Mouse (Mus musculus): Measurements from ENCODE around the gene Gpr18. TPM values are rescaled to one million over a fixed set of nuclear protein-coding genes. Genes with fewer than 3 reads are reported as not detected.

Gene Gpr18
- polyA plus RNA-seq, 1 experiment from 2014 or later = 0.29 TPM

GRCm38 (mm10) chr14:121933906-121934596, 18.5 kb upstream of the Gpr18 start:
- no peak overlapping the region for H3K4me2 ChIP-seq
- H3K4me1 ChIP-seq (replicated peaks) = peaks cover 32% of the 10 kb centered on the region
- peak; percentile 23; the same call in 1 of the 2 replicates for ATAC-seq (ENCODE audit: insufficient number of reproducible peaks, low FRiP score)
- H3K27me3 ChIP-seq (replicated peaks) = no peaks in the 10 kb centered on the region
- no peak overlapping the region for H3K9ac ChIP-seq
- WGBS = 80% methylated on average over 7 of the region's 7 CpGs
- no peak overlapping the region for H3K27ac ChIP-seq (ENCODE audit: poor library complexity, severe bottlenecking)
- 0 out of 2 replicates have a peak, but pooled peaks cover 5% of the 10 kb centered on the region for H3K9me3 ChIP-seq (replicated peaks)
- peaks cover 16% of the 10 kb centered on the region for H3K36me3 ChIP-seq
- no peak overlapping the region for H3K4me3 ChIP-seq

GRCm38 (mm10) chr14:121932180-121932579, 16.6 kb upstream of the Gpr18 start:
- H3K9me3 ChIP-seq (replicated peaks) = 0 out of 2 replicates have a peak, but pooled peaks cover 5% of the 10 kb centered on the region
- H3K4me1 ChIP-seq (replicated peaks) = peaks cover 28% of the 10 kb centered on the region
- ATAC-seq (ENCODE audit: insufficient number of reproducible peaks, low FRiP score) = no peak
- no peaks in the 10 kb centered on the region for H3K27me3 ChIP-seq (replicated peaks)
- H3K4me3 ChIP-seq = no peak overlapping the region
- 74% methylated on average over 4 of the region's 4 CpGs for WGBS
- no peak overlapping the region for H3K4me2 ChIP-seq
- no peak overlapping the region for H3K27ac ChIP-seq (ENCODE audit: poor library complexity, severe bottlenecking)
- H3K9ac ChIP-seq = no peak overlapping the region
- peaks cover 16% of the 10 kb centered on the region for H3K36me3 ChIP-seq

- Histone ChIP-seq H3K4me2 (no peak overlapping the region), H3K36me3 (peaks cover 16% of the 10 kb centered on the region), H3K9ac (no peak overlapping the region), H3K27me3 (replicated peaks) (no peaks in the 10 kb centered on the region), H3K4me1 (replicated peaks) (peaks cover 28% of the 10 kb centered on the region), H3K9me3 (replicated peaks) (0 out of 2 replicates have a peak, but pooled peaks cover 5% of the 10 kb centered on the region), H3K4me3 (no peak overlapping the region), H3K27ac (ENCODE audit: poor library complexity, severe bottlenecking) (no peak overlapping the region)
- no peak for ATAC-seq (ENCODE audit: insufficient number of reproducible peaks, low FRiP score)
- 95% methylated on average over 3 of the region's 3 CpGs for WGBS
These were observed 16.0 kb upstream of the Gpr18 start for GRCm38 (mm10) chr14:121931594-121931993.

GRCm38 (mm10) chr14:121930731-121931383, 15.3 kb upstream of the Gpr18 start:
- no peak for ATAC-seq (ENCODE audit: insufficient number of reproducible peaks, low FRiP score)
- no peaks in the 10 kb centered on the region for H3K27me3 ChIP-seq (replicated peaks)
- H3K9me3 ChIP-seq (replicated peaks) = 0 out of 2 replicates have a peak, but pooled peaks cover 5% of the 10 kb centered on the region
- H3K4me3 ChIP-seq = no peak overlapping the region
- H3K27ac ChIP-seq (ENCODE audit: poor library complexity, severe bottlenecking) = no peak overlapping the region
- peaks cover 28% of the 10 kb centered on the region for H3K4me1 ChIP-seq (replicated peaks)
- WGBS = 59% methylated on average over 7 of the region's 7 CpGs
- H3K9ac ChIP-seq = no peak overlapping the region
- no peak overlapping the region for H3K4me2 ChIP-seq
- peaks cover 16% of the 10 kb centered on the region for H3K36me3 ChIP-seq

GRCm38 (mm10) chr14:121929243-121929951, 13.8 kb upstream of the Gpr18 start:
- WGBS = 46% methylated on average over 12 of the region's 12 CpGs
- H3K4me1 ChIP-seq (replicated peaks) = peaks cover 28% of the 10 kb centered on the region
- no peak; the same call in 1 of the 2 replicates for ATAC-seq (ENCODE audit: insufficient number of reproducible peaks, low FRiP score)
- H3K4me3 ChIP-seq = no peak overlapping the region
- 0 out of 2 replicates have a peak overlapping the region, but pooled peaks have one; percentile 51 for H3K27ac ChIP-seq (ENCODE audit: poor library complexity, severe bottlenecking)
- no peaks in the 10 kb centered on the region for H3K27me3 ChIP-seq (replicated peaks)
- no peak overlapping the region for H3K9ac ChIP-seq
- no peak overlapping the region for H3K4me2 ChIP-seq
- H3K36me3 ChIP-seq = peaks cover 8% of the 10 kb centered on the region
- no peaks in the 10 kb centered on the region for H3K9me3 ChIP-seq (replicated peaks)

- Histone ChIP-seq H3K4me1 (replicated peaks) (peaks cover 31% of the 10 kb centered on the region), H3K27me3 (replicated peaks) (no peaks in the 10 kb centered on the region), H3K36me3 (no peaks in the 10 kb centered on the region; the same call in 1 of the 2 replicates), H3K27ac (ENCODE audit: poor library complexity, severe bottlenecking) (peak overlapping the region; percentile 51; the same call in 1 of the 2 replicates), H3K9ac (no peak overlapping the region), H3K4me3 (no peak overlapping the region), H3K4me2 (no peak overlapping the region), H3K9me3 (replicated peaks) (no peaks in the 10 kb centered on the region)
- WGBS = 49% methylated on average over 8 of the region's 8 CpGs
- ATAC-seq (ENCODE audit: insufficient number of reproducible peaks, low FRiP score) = no peak
These were observed 13.0 kb upstream of the Gpr18 start for GRCm38 (mm10) chr14:121928375-121929137.

- H3K9me3 ChIP-seq (replicated peaks) = no peaks in the 10 kb centered on the region
- no peak overlapping the region for H3K9ac ChIP-seq
- H3K27me3 ChIP-seq (replicated peaks) = no peaks in the 10 kb centered on the region
- H3K27ac ChIP-seq (ENCODE audit: poor library complexity, severe bottlenecking) = no peak overlapping the region
- H3K4me1 ChIP-seq (replicated peaks) = peaks cover 36% of the 10 kb centered on the region
- no peak overlapping the region for H3K4me3 ChIP-seq
- H3K4me2 ChIP-seq = no peak overlapping the region
- no peak for ATAC-seq (ENCODE audit: insufficient number of reproducible peaks, low FRiP score)
- no peaks in the 10 kb centered on the region for H3K36me3 ChIP-seq
- WGBS = 86% methylated on average over 8 of the region's 8 CpGs
These were observed 11.9 kb upstream of the Gpr18 start for GRCm38 (mm10) chr14:121927451-121927850.

- Histone ChIP-seq H3K4me1 (replicated peaks) (peaks cover 34% of the 10 kb centered on the region), H3K4me2 (no peak overlapping the region), H3K36me3 (no peaks in the 10 kb centered on the region), H3K9ac (no peak overlapping the region), H3K9me3 (replicated peaks) (no peaks in the 10 kb centered on the region), H3K4me3 (no peak overlapping the region), H3K27me3 (replicated peaks) (no peaks in the 10 kb centered on the region), H3K27ac (ENCODE audit: poor library complexity, severe bottlenecking) (no peak overlapping the region)
- WGBS = 80% methylated on average over 6 of the region's 6 CpGs
- ATAC-seq (ENCODE audit: insufficient number of reproducible peaks, low FRiP score) = no peak
These were observed 11.3 kb upstream of the Gpr18 start for GRCm38 (mm10) chr14:121926901-121927300.

- Histone ChIP-seq H3K27me3 (replicated peaks) (no peaks in the 10 kb centered on the region), H3K4me2 (no peak overlapping the region), H3K36me3 (no peaks in the 10 kb centered on the region), H3K27ac (ENCODE audit: poor library complexity, severe bottlenecking) (no peak overlapping the region), H3K9ac (no peak overlapping the region), H3K4me1 (replicated peaks) (peaks cover 40% of the 10 kb centered on the region), H3K9me3 (replicated peaks) (no peaks in the 10 kb centered on the region), H3K4me3 (no peak overlapping the region)
- 71% methylated on average over 6 of the region's 6 CpGs for WGBS
- no peak for ATAC-seq (ENCODE audit: insufficient number of reproducible peaks, low FRiP score)
These were observed 9.3 kb upstream of the Gpr18 start for GRCm38 (mm10) chr14:121924876-121925275.

GRCm38 (mm10) chr14:121922731-121923130, 7.2 kb upstream of the Gpr18 start:
- Histone ChIP-seq H3K4me3 (no peak overlapping the region), H3K27ac (ENCODE audit: poor library complexity, severe bottlenecking) (no peak overlapping the region), H3K27me3 (replicated peaks) (no peaks in the 10 kb centered on the region), H3K36me3 (peaks cover 5% of the 10 kb centered on the region; the same call in 1 of the 2 replicates), H3K9ac (no peak overlapping the region), H3K4me2 (no peak overlapping the region), H3K9me3 (replicated peaks) (no peaks in the 10 kb centered on the region), H3K4me1 (replicated peaks) (peaks cover 30% of the 10 kb centered on the region)
- WGBS = 73% methylated on average over 4 of the region's 4 CpGs
- no peak for ATAC-seq (ENCODE audit: insufficient number of reproducible peaks, low FRiP score)

All from heart, embryonic 12.5 days (tissue).